Mouse (Mus musculus) hindbrain, embryonic 11.5 days (tissue): ENCODE measurements around the gene Bmpr1b. TPM values are rescaled to one million over a fixed set of nuclear protein-coding genes. Genes with fewer than 3 reads are reported as not detected.

Experiments
- ATAC-seq: fragments of 200-750 bp; cut with Nextera tagmentation; 2 replicates; pipeline ENCODE4 v1.8.0; 2017; ENCODE audit warnings: mild to moderate bottlenecking, moderate TSS enrichment, moderate library complexity; ENCODE audit not compliant: low FRiP score
- DNase-seq: peaks from one replicate; pipeline ENCODE4 v3.0.0-alpha.2; 2015; ENCODE audit warnings: low spot score
- H3K27ac ChIP-seq: fragments of 300-500 bp; sonication (generic); 2 replicates; pipeline ENCODE4 v1.5.1; 2014; ENCODE audit warnings: mild to moderate bottlenecking, low read depth, low read length
- H3K27me3 ChIP-seq: fragments of 300-500 bp; sonication (generic); 2 replicates; pipeline ENCODE4 v1.6.1; 2014; ENCODE audit warnings: mild to moderate bottlenecking, low read length, moderate library complexity, mixed read lengths; ENCODE audit not compliant: control insufficient read depth, insufficient read depth
- H3K36me3 ChIP-seq: fragments of 300-500 bp; sonication (generic); 2 replicates; pipeline ENCODE4 v1.6.1; 2014; ENCODE audit warnings: mild to moderate bottlenecking, low read length, moderate library complexity, mixed read lengths; ENCODE audit not compliant: control insufficient read depth, insufficient read depth
- H3K4me1 ChIP-seq: fragments of 300-500 bp; sonication (generic); replicated peaks from 2 replicates; pipeline ENCODE4 v1.6.1; 2014; ENCODE audit warnings: low read length, mixed read lengths; ENCODE audit not compliant: control insufficient read depth, insufficient read depth
- H3K4me2 ChIP-seq: fragments of 300-500 bp; sonication (generic); replicated peaks from 2 replicates; pipeline ENCODE4 v1.6.1; 2014; ENCODE audit warnings: mild to moderate bottlenecking, low read depth, low read length
- H3K4me3 ChIP-seq: fragments of 300-500 bp; sonication (generic); 2 replicates; pipeline ENCODE4 v1.5.1; 2014; ENCODE audit warnings: low read depth, low read length
- H3K9ac ChIP-seq: fragments of 300-500 bp; sonication (generic); 2 replicates; pipeline ENCODE4 v1.6.1; 2014; ENCODE audit warnings: low read depth, low read length
- H3K9me3 ChIP-seq: fragments of 300-500 bp; sonication (generic); 2 replicates; pipeline ENCODE4 v1.6.1; 2016; ENCODE audit warnings: low read length; ENCODE audit not compliant: control insufficient read depth
- WGBS: fragments of 180-500 bp; shearing (Covaris S2); extraction: QIAGEN DNeasy Blood & Tissue Kit; methylation state at CpG from one replicate; pipeline ENCODE4 v1.1.7; 2014; 5-methylcytosine and 5-hydroxymethylcytosine counted together
- polyA plus RNA-seq: library from polyadenylated mRNA; unstranded; fragments of >200 nt; fragmentation: Nextera tagmentation; extraction: Ambion mirVana; gene quantifications from 2 replicates; pipeline ENCODE4 v1.2.1, GENCODE M21; 2014

The Bmpr1b gene
- polyA plus RNA-seq, 1 experiment from 2014 or later = 11.0 TPM

- Histone ChIP-seq H3K4me3 (no peak overlapping the region), H3K27me3 (no peaks in the 10 kb centered on the region), H3K36me3 (no peaks in the 10 kb centered on the region), H3K27ac (no peak overlapping the region), H3K4me1 (no peaks in the 10 kb centered on the region; the same call in 1 of the 2 replicates), H3K9me3 (no peaks in the 10 kb centered on the region), H3K4me2 (no peak overlapping the region), H3K9ac (no peak overlapping the region)
- WGBS = 76% methylated on average over 5 of the region's 5 CpGs
- DNase-seq = no peak
- no peak for ATAC-seq
Observed at GRCm38 (mm10) chr3:142065111-142065510, 104.1 kb downstream of the Bmpr1b start.

DNA sequence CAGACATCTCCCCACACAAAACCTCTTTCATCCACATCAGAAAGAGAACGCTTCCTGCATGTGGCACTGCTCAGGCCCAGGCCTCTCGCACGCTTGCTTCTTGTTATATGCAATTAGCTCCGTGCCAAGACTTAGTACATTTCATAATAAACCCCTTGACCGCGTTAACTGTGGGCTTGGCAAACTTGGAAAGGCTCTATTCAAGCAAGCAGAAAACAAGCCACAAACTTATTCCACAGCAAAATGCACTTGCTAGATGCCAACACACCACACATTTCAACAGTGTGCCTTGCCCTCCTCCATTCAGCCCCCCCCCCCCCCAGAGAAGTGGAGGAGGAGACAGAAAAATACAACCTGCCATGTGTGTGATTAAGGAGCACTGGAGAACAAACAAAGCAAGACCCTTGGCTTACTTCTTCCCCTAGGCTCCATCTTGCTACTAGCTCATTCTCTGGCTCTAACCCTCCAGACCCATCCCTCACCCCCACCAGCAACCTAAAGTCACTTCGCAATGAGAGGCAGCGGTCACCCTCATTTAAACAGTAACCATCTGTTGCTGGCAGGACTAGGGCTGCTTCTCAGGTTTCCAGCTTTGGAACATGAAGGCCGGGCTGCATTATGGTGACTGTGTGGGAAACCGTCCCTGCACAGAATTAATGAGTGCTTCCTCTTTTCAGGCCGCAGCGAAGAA is 105.5 kb downstream of the Bmpr1b start:
- Histone ChIP-seq H3K9me3 (no peaks in the 10 kb centered on the region), H3K4me2 (no peak overlapping the region), H3K27ac (peak overlapping the region; percentile 67), H3K4me1 (no peaks in the 10 kb centered on the region; the same call in 1 of the 2 replicates), H3K9ac (no peak overlapping the region), H3K4me3 (no peak overlapping the region), H3K36me3 (no peaks in the 10 kb centered on the region), H3K27me3 (no peaks in the 10 kb centered on the region)
- ATAC-seq (peak; percentile 90), DNase-seq (peak; percentile 59)
- 28% methylated on average over 12 of the region's 12 CpGs for WGBS

DNA sequence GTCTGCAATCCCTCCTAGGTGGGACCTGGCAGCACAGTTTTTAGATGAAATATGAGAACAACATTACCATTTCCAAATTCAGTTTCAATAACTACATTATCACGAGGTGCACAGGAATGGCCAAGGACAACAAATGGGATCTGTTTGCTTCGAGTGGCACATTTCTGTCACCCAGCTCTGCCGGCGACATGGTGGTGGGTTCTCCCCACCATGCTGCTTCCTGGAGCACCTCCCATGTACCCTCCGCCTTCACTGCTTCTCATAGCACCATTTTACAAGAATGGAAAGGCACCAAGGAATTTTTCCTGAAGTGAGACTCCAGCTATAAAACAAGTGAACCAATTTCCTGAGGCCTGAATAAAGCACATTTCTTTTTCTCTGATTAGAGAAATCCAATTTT is 108.0 kb downstream of the Bmpr1b start:
- Histone ChIP-seq H3K9ac (no peak overlapping the region), H3K4me3 (no peak overlapping the region), H3K27me3 (no peaks in the 10 kb centered on the region), H3K4me1 (no peaks in the 10 kb centered on the region; the same call in 1 of the 2 replicates), H3K36me3 (no peaks in the 10 kb centered on the region), H3K9me3 (no peaks in the 10 kb centered on the region), H3K27ac (no peak overlapping the region), H3K4me2 (no peak overlapping the region)
- no peak for DNase-seq
- 91% methylated on average over 5 of the region's 5 CpGs for WGBS
- no peak for ATAC-seq

DNA sequence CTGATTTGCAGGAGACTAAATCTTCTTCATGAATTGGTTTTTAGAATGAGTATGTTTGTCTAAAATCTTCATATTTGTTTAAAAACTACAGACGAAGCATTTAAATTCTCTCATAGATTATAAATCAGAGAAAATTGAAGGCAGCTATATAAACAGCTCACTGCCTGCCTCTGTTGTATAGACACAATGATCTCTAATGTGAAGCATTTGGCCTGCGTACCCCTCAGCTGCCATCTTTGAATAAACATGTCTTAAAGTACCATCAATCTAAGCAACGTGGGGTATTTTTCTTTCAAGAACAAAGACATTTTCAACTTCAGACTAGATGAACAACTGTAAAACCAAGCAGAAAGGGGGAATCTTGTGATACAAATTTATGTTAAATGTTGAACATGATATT is 109.3 kb downstream of the Bmpr1b start:
- no peak overlapping the region for H3K9ac ChIP-seq
- WGBS = 36% methylated on average over 3 of the region's 3 CpGs
- DNase-seq (no peak), ATAC-seq (no peak)
- H3K4me3 ChIP-seq = no peak overlapping the region
- H3K4me2 ChIP-seq = no peak overlapping the region
- no peaks in the 10 kb centered on the region for H3K36me3 ChIP-seq
- H3K9me3 ChIP-seq = no peaks in the 10 kb centered on the region
- H3K27ac ChIP-seq = no peak overlapping the region
- H3K4me1 ChIP-seq = no peaks in the 10 kb centered on the region; the same call in 1 of the 2 replicates
- no peaks in the 10 kb centered on the region for H3K27me3 ChIP-seq

DNA sequence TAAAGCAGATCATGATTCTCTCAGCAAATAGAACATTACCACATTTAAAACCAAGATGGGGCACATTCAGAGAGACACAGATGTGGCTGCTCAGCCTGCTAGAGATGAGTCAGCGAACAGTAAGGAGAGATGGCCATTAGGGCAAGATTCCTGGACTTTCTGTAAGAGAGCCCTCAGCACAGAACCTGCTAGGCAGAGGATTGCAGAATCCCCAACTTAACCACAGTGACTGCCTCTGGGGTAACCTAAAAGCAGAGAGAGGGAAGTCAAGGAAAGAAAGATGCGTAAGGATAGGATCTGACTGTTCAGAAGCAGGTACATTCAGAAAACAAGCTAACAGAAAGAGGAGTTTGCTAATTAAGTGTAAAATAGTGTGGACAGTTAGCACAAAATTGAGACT is 118.5 kb downstream of the Bmpr1b start:
- WGBS = 92% methylated on average over 2 of the region's 2 CpGs
- Histone ChIP-seq H3K36me3 (no peaks in the 10 kb centered on the region), H3K9ac (no peak overlapping the region), H3K4me2 (no peak overlapping the region), H3K27ac (no peak overlapping the region), H3K27me3 (no peaks in the 10 kb centered on the region), H3K4me3 (no peak overlapping the region), H3K9me3 (no peaks in the 10 kb centered on the region), H3K4me1 (no peaks in the 10 kb centered on the region)
- DNase-seq = no peak
- ATAC-seq = no peak

DNA sequence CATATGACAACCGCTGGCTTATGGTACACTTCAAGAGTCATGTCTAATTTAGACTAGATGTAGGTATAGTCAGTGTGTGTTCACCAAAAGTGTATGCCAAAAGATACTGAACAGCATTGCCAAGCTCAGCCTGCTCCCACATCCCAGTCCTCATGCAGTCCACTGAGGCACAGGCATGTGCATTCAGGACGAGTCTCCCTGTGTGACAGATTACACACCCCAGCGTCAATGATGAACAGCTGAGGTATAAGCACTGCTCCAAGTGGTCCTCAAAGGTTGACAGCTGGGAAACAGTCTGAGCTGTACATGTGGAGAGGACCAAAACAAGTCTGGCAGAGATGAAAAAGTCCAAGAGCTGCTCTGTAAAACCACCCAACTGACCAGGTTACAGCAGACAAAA is 119.6 kb downstream of the Bmpr1b start:
- no peaks in the 10 kb centered on the region for H3K27me3 ChIP-seq
- no peaks in the 10 kb centered on the region for H3K4me1 ChIP-seq
- no peak overlapping the region for H3K27ac ChIP-seq
- no peaks in the 10 kb centered on the region for H3K36me3 ChIP-seq
- DNase-seq (no peak), ATAC-seq (no peak)
- no peak overlapping the region for H3K4me3 ChIP-seq
- no peak overlapping the region for H3K9ac ChIP-seq
- no peak overlapping the region for H3K4me2 ChIP-seq
- 88% methylated on average over 3 of the region's 3 CpGs for WGBS
- no peaks in the 10 kb centered on the region for H3K9me3 ChIP-seq

GRCm38 (mm10) chr3:142049093-142049492 is 120.1 kb downstream of the Bmpr1b start:
- H3K36me3 ChIP-seq = no peaks in the 10 kb centered on the region
- DNase-seq (no peak), ATAC-seq (no peak)
- H3K4me1 ChIP-seq = no peaks in the 10 kb centered on the region
- H3K9me3 ChIP-seq = no peaks in the 10 kb centered on the region
- no peak overlapping the region for H3K4me3 ChIP-seq
- 94% methylated on average over 5 of the region's 5 CpGs for WGBS
- H3K27ac ChIP-seq = no peak overlapping the region
- H3K27me3 ChIP-seq = no peaks in the 10 kb centered on the region
- no peak overlapping the region for H3K4me2 ChIP-seq
- no peak overlapping the region for H3K9ac ChIP-seq

DNA sequence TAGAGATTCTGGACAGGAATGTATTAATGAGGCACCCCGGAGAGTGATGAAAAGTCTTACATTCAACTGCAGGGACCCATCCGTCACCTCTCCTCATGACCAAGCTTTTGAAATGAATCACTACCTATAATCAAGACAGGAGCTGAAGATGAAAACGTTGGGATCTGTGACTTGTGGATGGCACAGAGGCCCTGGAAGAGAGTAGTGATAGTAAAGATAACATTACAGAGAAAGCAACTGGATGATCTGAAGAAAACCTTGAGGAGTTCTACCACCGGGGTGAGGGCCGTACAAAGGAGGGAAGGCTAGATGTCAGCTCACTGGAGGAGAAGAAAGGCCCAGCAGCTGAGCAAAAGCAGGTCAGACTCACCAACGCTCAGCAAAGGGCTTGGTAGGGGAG is 120.7 kb downstream of the Bmpr1b start:
- Histone ChIP-seq H3K27me3 (no peaks in the 10 kb centered on the region), H3K4me1 (no peaks in the 10 kb centered on the region), H3K9me3 (no peaks in the 10 kb centered on the region), H3K27ac (no peak overlapping the region), H3K36me3 (no peaks in the 10 kb centered on the region), H3K4me3 (no peak overlapping the region), H3K9ac (no peak overlapping the region), H3K4me2 (no peak overlapping the region)
- DNase-seq (no peak), ATAC-seq (no peak)
- 70% methylated on average over 6 of the region's 6 CpGs for WGBS

DNA sequence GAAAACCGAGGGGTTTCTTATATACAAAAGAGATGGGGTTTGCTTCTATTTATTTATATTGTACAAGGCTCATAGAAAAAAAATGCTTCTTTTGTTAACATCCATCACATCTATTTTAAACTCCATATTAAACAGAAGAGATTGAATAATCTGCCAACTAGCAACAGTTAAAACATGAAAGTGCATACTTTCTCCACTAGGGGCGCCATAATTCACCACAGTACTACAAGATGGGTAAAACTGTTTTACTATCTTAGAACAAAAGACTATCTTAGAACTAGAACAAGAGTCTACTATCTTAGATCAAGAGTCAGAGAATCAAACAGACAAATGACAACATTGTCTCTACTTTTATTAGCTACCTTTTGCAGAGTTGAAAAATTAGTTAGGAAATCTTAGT is 125.8 kb downstream of the Bmpr1b start:
- Histone ChIP-seq H3K4me1 (no peaks in the 10 kb centered on the region), H3K27me3 (no peaks in the 10 kb centered on the region), H3K9ac (no peak overlapping the region), H3K4me3 (no peak overlapping the region), H3K4me2 (no peak overlapping the region), H3K36me3 (no peaks in the 10 kb centered on the region), H3K9me3 (no peaks in the 10 kb centered on the region), H3K27ac (no peak overlapping the region)
- WGBS = 44% methylated on average over 2 of the region's 2 CpGs
- DNase-seq (peak; percentile 44), ATAC-seq (no peak)
